Mouse (Mus musculus) MEL (cell line): Measurements from ENCODE around the gene Zfp280b. TPM values are rescaled to one million over a fixed set of nuclear protein-coding genes. Genes with fewer than 3 reads are reported as not detected.

ENCODE experiments used
- DNase-seq: peaks from one replicate; pipeline ENCODE4 v3.0.0; 2011; ENCODE audit warnings: low read depth, low spot score
- H3K27ac ChIP-seq: 2 replicates; pipeline ENCODE4 v1.5.1; 2012; ENCODE audit warnings: low read depth, mild to moderate bottlenecking, control low read depth, low read length, moderate library complexity; ENCODE audit not compliant: control insufficient read depth
- H3K27me3 ChIP-seq, 2 experiments: fragments of 150-350 bp in 1 of 2; sonication (generic) in 1 of 2; 2 replicates each; pipeline ENCODE4 v1.6.1; 2012; ENCODE audit warnings: low read length in 2 of 2, mild to moderate bottlenecking in 2 of 2, improper control_type of control experiment in 1 of 2, moderate library complexity in 1 of 2; ENCODE audit not compliant: insufficient read depth in 2 of 2, control insufficient read depth in 1 of 2
- H3K36me3 ChIP-seq, 2 experiments: 2 replicates each; pipeline ENCODE4 v1.6.1; 2012 to 2014; ENCODE audit warnings: low read length in 2 of 2, improper control_type of control experiment in 1 of 2, inconsistent platforms in 1 of 2, mild to moderate bottlenecking in 1 of 2; ENCODE audit not compliant: insufficient read depth in 2 of 2, control insufficient read depth in 1 of 2
- H3K4me1 ChIP-seq, 2 experiments: fragments of 150-350 bp in 1 of 2; sonication (generic) in 1 of 2; 2 replicates each; pipeline ENCODE4 v1.6.1; 2012; ENCODE audit warnings: low read length in 2 of 2, improper control_type of control experiment in 1 of 2, mild to moderate bottlenecking in 1 of 2; ENCODE audit not compliant: insufficient read depth in 2 of 2, control insufficient read depth in 1 of 2
- H3K4me3 ChIP-seq, 2 experiments: fragments of 150-350 bp in 1 of 2; sonication (generic) in 1 of 2; 2 replicates each; pipeline ENCODE4 v1.5.1; 2012; ENCODE audit warnings: low read depth in 2 of 2, low read length in 2 of 2, mild to moderate bottlenecking in 2 of 2, moderate library complexity in 2 of 2, control low read depth in 1 of 2, improper control_type of control experiment in 1 of 2; ENCODE audit not compliant: control insufficient read depth in 1 of 2, insufficient read depth in 1 of 2
- H3K79me2 ChIP-seq: 2 replicates; pipeline ENCODE4 v1.6.1; 2012; ENCODE audit warnings: mild to moderate bottlenecking, low read length, moderate library complexity; ENCODE audit not compliant: control insufficient read depth, poor library complexity, insufficient read depth
- H3K9ac ChIP-seq: 2 replicates; pipeline ENCODE4 v1.6.1; 2012; ENCODE audit warnings: low read depth, mild to moderate bottlenecking, control low read depth, low read length, moderate library complexity; ENCODE audit not compliant: control insufficient read depth, poor library complexity, severe bottlenecking
- H3K9me3 ChIP-seq: fragments of 150-350 bp; sonication (generic); replicated peaks from 2 replicates; pipeline ENCODE4 v1.6.1; 2012; ENCODE audit warnings: mild to moderate bottlenecking, low read length, improper control_type of control experiment, moderate library complexity; ENCODE audit not compliant: insufficient read depth
- CHD1 ChIP-seq: IDR thresholded peaks from 2 replicates; pipeline ENCODE4 v1.6.1; 2012; ENCODE audit warnings: low read depth, mild to moderate bottlenecking, inconsistent platforms, low read length, improper control_type of control experiment
- CTCF ChIP-seq, 3 experiments: IDR thresholded peaks in 2 of 3; conservative IDR thresholded peaks in 1 of 3; 2 replicates each; pipeline ENCODE4 v1.5.1; 2011 to 2012; ENCODE audit warnings: low read length in 3 of 3, low read depth in 2 of 3, mild to moderate bottlenecking in 2 of 3, improper control_type of control experiment in 1 of 3, inconsistent platforms in 1 of 3, mixed read lengths in 1 of 3, moderate library complexity in 1 of 3; ENCODE audit not compliant: control insufficient read depth in 1 of 3, insufficient read depth in 1 of 3, poor library complexity in 1 of 3, severe bottlenecking in 1 of 3
- ELF1 ChIP-seq: IDR thresholded peaks from 2 replicates; pipeline ENCODE4 v1.6.1; 2014; ENCODE audit warnings: low read depth, mild to moderate bottlenecking, inconsistent platforms, low read length, improper control_type of control experiment, moderate library complexity
- ETS1 ChIP-seq: IDR thresholded peaks from 2 replicates; pipeline ENCODE4 v1.6.1; 2012; ENCODE audit warnings: low read depth, mild to moderate bottlenecking, inconsistent platforms, low read length, improper control_type of control experiment, moderate library complexity
- GABPA ChIP-seq: IDR thresholded peaks from 2 replicates; pipeline ENCODE4 v1.6.1; 2012; ENCODE audit warnings: low read depth, mild to moderate bottlenecking, inconsistent platforms, low read length, improper control_type of control experiment, moderate library complexity
- GATA1 ChIP-seq: IDR thresholded peaks from 2 replicates; pipeline ENCODE4 v1.6.1; 2011; ENCODE audit warnings: low read depth, low read length, improper control_type of control experiment
- JUND ChIP-seq: IDR thresholded peaks from 2 replicates; pipeline ENCODE4 v1.6.1; 2011; ENCODE audit warnings: low read depth, mild to moderate bottlenecking, improper control_type of control experiment, low read length
- MAFK ChIP-seq: IDR thresholded peaks from 2 replicates; pipeline ENCODE4 v1.6.1; 2011; ENCODE audit warnings: low read depth, mild to moderate bottlenecking, low read length, improper control_type of control experiment, borderline replicate concordance
- MAZ ChIP-seq: IDR thresholded peaks from 2 replicates; pipeline ENCODE4 v1.6.1; 2012; ENCODE audit warnings: low read depth, mild to moderate bottlenecking, inconsistent platforms, low read length, improper control_type of control experiment
- MEF2A ChIP-seq: IDR thresholded peaks from 2 replicates; pipeline ENCODE4 v1.6.1; 2014; ENCODE audit warnings: low read depth, mild to moderate bottlenecking, inconsistent platforms, low read length, improper control_type of control experiment; ENCODE audit not compliant: poor library complexity, insufficient replicate concordance, severe bottlenecking; ENCODE audit errors: extremely low read depth
- MXI1 ChIP-seq: IDR thresholded peaks from 2 replicates; pipeline ENCODE4 v1.6.1; 2011; ENCODE audit warnings: mild to moderate bottlenecking, low read depth, low read length, improper control_type of control experiment
- MYB ChIP-seq: IDR thresholded peaks from 2 replicates; pipeline ENCODE4 v1.6.1; 2011; ENCODE audit warnings: mild to moderate bottlenecking, low read depth, low read length, improper control_type of control experiment
- NELFE ChIP-seq: IDR thresholded peaks from 2 replicates; pipeline ENCODE4 v1.6.1; 2011; ENCODE audit warnings: low read depth, low read length, improper control_type of control experiment
- POLR2A ChIP-seq, 2 experiments: IDR thresholded peaks; 2 replicates each; pipeline ENCODE4 v1.6.1; 2011 to 2012; ENCODE audit warnings: low read length in 2 of 2, mild to moderate bottlenecking in 2 of 2, control low read depth in 1 of 2, improper control_type of control experiment in 1 of 2, low read depth in 1 of 2, moderate library complexity in 1 of 2; ENCODE audit not compliant: control insufficient read depth in 1 of 2, insufficient read depth in 1 of 2, poor library complexity in 1 of 2
- RAD21 ChIP-seq: IDR thresholded peaks from 2 replicates; pipeline ENCODE4 v1.6.1; 2011; ENCODE audit warnings: mild to moderate bottlenecking, low read depth, low read length, improper control_type of control experiment
- SIN3A ChIP-seq: IDR thresholded peaks from 2 replicates; pipeline ENCODE4 v1.6.1; 2012; ENCODE audit warnings: low read length, improper control_type of control experiment, inconsistent platforms
- TAL1 ChIP-seq: IDR thresholded peaks from 2 replicates; pipeline ENCODE4 v1.6.1; 2012; ENCODE audit warnings: mild to moderate bottlenecking, inconsistent platforms, low read length, moderate library complexity, mixed read lengths
- TCF12 ChIP-seq: IDR thresholded peaks from 2 replicates; pipeline ENCODE4 v1.6.1; 2014; ENCODE audit warnings: low read depth, mild to moderate bottlenecking, inconsistent platforms, low read length, improper control_type of control experiment, moderate library complexity
- UBTF ChIP-seq: IDR thresholded peaks from 2 replicates; pipeline ENCODE4 v1.6.1; 2012; ENCODE audit warnings: low read depth, mild to moderate bottlenecking, inconsistent platforms, low read length, improper control_type of control experiment, moderate library complexity, borderline replicate concordance; ENCODE audit not compliant: insufficient read depth
- USF2 ChIP-seq, 2 experiments: IDR thresholded peaks; 2 replicates each; pipeline ENCODE4 v1.6.1; 2011 to 2012; ENCODE audit warnings: improper control_type of control experiment in 2 of 2, low read length in 2 of 2, borderline replicate concordance in 1 of 2, inconsistent platforms in 1 of 2, low read depth in 1 of 2, mild to moderate bottlenecking in 1 of 2; ENCODE audit not compliant: insufficient read depth in 1 of 2
- ZC3H11A ChIP-seq: IDR thresholded peaks from 2 replicates; pipeline ENCODE4 v1.6.1; 2012; ENCODE audit warnings: low read depth, mild to moderate bottlenecking, inconsistent platforms, low read length, improper control_type of control experiment
- polyA plus RNA-seq, 2 experiments: library from polyadenylated mRNA; stranded (reverse) in 1 of 2; unstranded in 1 of 2; fragments of >175 nt in 1 of 2; fragments of >200 nt in 1 of 2; gene quantifications; 2 replicates each; pipeline versions ENCODE4 v1.2.1 to v1.2.4; 2012; ENCODE audit warnings: low replicate concordance in 2 of 2, low read depth in 1 of 2; ENCODE audit not compliant: insufficient read length in 2 of 2, insufficient read depth in 1 of 2, missing spikeins in 1 of 2
- total RNA-seq: library from RNA; depleted of rRNA; stranded (reverse); fragments of 300-350 nt; gene quantifications from 2 replicates; pipeline ENCODE4 v1.2.3, GENCODE M21; 2012

Zfp280b gene
- total and polyA plus RNA-seq, 3 experiments, result 7.9 to 18.6 TPM; not detected in 1

- TF ChIP-seq MEF2A (no peak), TAL1 (no peak), GATA1 (no peak), NELFE (no peak), ETS1 (no peak)
- no peak for DNase-seq
- Histone ChIP-seq H3K9me3 (no peaks in the 10 kb centered on the region), H3K27me3 (no peaks in the 10 kb centered on the region; a peak in 1 of 4 replicates), H3K79me2 (no peaks in the 10 kb centered on the region), H3K4me1 (no peaks in the 10 kb centered on the region), H3K9ac (no peak overlapping the region), H3K4me3 (no peak overlapping the region), H3K36me3 (no peaks in the 10 kb centered on the region), H3K27ac (no peak overlapping the region)
Measured at GRCm38 (mm10) chr10:76006385-76006784, 26.1 kb upstream of the Zfp280b start.

- Histone ChIP-seq H3K4me1 (no peaks in the 10 kb centered on the region), H3K4me3 (no peak overlapping the region), H3K9me3 (no peaks in the 10 kb centered on the region), H3K9ac (no peak overlapping the region), H3K27me3 (peaks cover 0 to 1% of the 10 kb centered on the region in 2 experiments; a peak in 1 of 4 replicates), H3K36me3 (no peaks in the 10 kb centered on the region)
- DNase-seq, result no peak
- no peak for TF ChIP-seq CHD1
- no peak for TF ChIP-seq ELF1
- no peak for TF ChIP-seq GABPA
- TF ChIP-seq, all 39 proteins: peak for 0
- no peak overlapping the region for H3K27ac ChIP-seq
- no peaks in the 10 kb centered on the region for H3K79me2 ChIP-seq
Measured at GRCm38 (mm10) chr10:76009812-76010211, 22.6 kb upstream of the Zfp280b start.

DNA sequence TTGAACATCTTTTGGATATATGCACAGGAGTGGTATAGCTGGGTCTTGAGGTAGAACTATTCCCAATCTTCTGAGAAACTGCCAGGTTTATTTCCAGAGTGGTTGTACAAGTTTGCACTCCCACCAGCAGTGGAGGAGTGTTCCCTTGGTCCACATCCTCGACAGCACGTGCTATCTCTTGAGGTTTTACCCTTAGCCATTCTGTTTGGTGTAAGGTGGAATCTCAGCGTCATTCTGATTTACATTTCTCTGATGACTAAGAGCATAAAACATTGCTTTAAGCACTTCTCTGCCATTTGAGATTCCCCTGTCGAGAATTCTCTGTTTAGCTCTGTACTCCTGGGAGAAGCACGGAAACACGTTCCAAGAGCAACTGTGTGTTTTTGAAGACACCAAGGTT lies 19.5 kb upstream of the Zfp280b start:
- H3K9ac ChIP-seq, result no peak overlapping the region
- H3K79me2 ChIP-seq, result no peaks in the 10 kb centered on the region
- no peaks in the 10 kb centered on the region for H3K36me3 ChIP-seq
- peaks cover 0 to 3% of the 10 kb centered on the region in 2 experiments; a peak in 1 of 4 replicates for H3K27me3 ChIP-seq
- H3K4me3 ChIP-seq, result no peak overlapping the region
- TF ChIP-seq SIN3A (no peak), USF2 (IDR thresholded peaks at IDR 0.05; ENCODE audit: borderline replicate concordance in 1 of 2, insufficient read depth in 1 of 2, low read depth in 1 of 2, low read length in 2 of 2) (no peak), ZC3H11A (no peak), CTCF (IDR thresholded peaks at IDR 0.05 in 2 of 3, conservative IDR thresholded peaks at IDR 0.05 in 1 of 3; ENCODE audit: control insufficient read depth in 1 of 3, insufficient read depth in 1 of 3, low read depth in 2 of 3, low read length in 3 of 3, poor library complexity in 1 of 3, severe bottlenecking in 1 of 3) (no peak), NELFE (no peak), MXI1 (no peak), MAFK (no peak), UBTF (no peak), JUND (no peak), MAZ (no peak), TCF12 (no peak), POLR2A (IDR thresholded peaks at IDR 0.05; ENCODE audit: control insufficient read depth in 1 of 2, insufficient read depth in 1 of 2, low read depth in 1 of 2, low read length in 2 of 2, poor library complexity in 1 of 2) (no peak), RAD21 (no peak), CHD1 (no peak), MYB (no peak)
- H3K4me1 ChIP-seq, result no peaks in the 10 kb centered on the region
- H3K9me3 ChIP-seq, result no peaks in the 10 kb centered on the region
- no peak overlapping the region for H3K27ac ChIP-seq
- DNase-seq, result no peak
